Mouse (Mus musculus) liver, embryonic 16.5 days (tissue): ENCODE measurements at regions not wholly inside any gene's neighbourhood (a gene's known extent, or its start where the extent isn't known, plus 50 kb on each side); places are given as distances from the start of the nearest gene placed in this dataset.

Experiments
- ATAC-seq: fragments of 200-750 bp; cut with Nextera tagmentation; 2 replicates; pipeline ENCODE4 v1.8.0; 2017; ENCODE audit warnings: low read depth, mild to moderate bottlenecking, moderate number of reproducible peaks, moderate library complexity
- H3K27ac ChIP-seq: fragments of 300-500 bp; sonication (generic); 2 replicates; pipeline ENCODE4 v1.5.1; 2014; ENCODE audit warnings: mild to moderate bottlenecking, low read length
- H3K27me3 ChIP-seq: fragments of 300-500 bp; sonication (generic); 2 replicates; pipeline ENCODE4 v1.6.1; 2014; ENCODE audit warnings: low read depth, low read length, mixed read lengths; ENCODE audit not compliant: control insufficient read depth, insufficient read depth
- H3K36me3 ChIP-seq: fragments of 300-500 bp; sonication (generic); 2 replicates; pipeline ENCODE4 v1.6.1; 2014; ENCODE audit warnings: mild to moderate bottlenecking; ENCODE audit not compliant: control insufficient read depth, insufficient read depth
- H3K4me1 ChIP-seq: fragments of 300-500 bp; sonication (generic); 2 replicates; pipeline ENCODE4 v1.6.1; 2014; ENCODE audit warnings: low read depth, low read length, mixed read lengths; ENCODE audit not compliant: control insufficient read depth
- H3K4me2 ChIP-seq: fragments of 300-500 bp; sonication (generic); 2 replicates; pipeline ENCODE4 v1.6.1; 2014; ENCODE audit warnings: low read depth, low read length, mixed read lengths
- H3K4me3 ChIP-seq: fragments of 300-500 bp; sonication (generic); 2 replicates; pipeline ENCODE4 v1.5.1; 2014; ENCODE audit warnings: low read depth, mild to moderate bottlenecking, low read length
- H3K9ac ChIP-seq: fragments of 300-500 bp; sonication (generic); 2 replicates; pipeline ENCODE4 v1.6.1; 2014; ENCODE audit warnings: low read depth, low read length
- H3K9me3 ChIP-seq: fragments of 300-500 bp; sonication (generic); replicated peaks from 2 replicates; pipeline ENCODE4 v1.6.1; 2016; ENCODE audit warnings: low read length; ENCODE audit not compliant: control insufficient read depth
- WGBS: fragments of 180-500 bp; shearing (Covaris S2); extraction: QIAGEN DNeasy Blood & Tissue Kit; methylation state at CpG from one replicate; pipeline ENCODE4 v1.1.7; 2014; ENCODE audit not compliant: insufficient replicate concordance; 5-methylcytosine and 5-hydroxymethylcytosine counted together

GRCm38 (mm10) chr4:31601536-31601935 is 362.4 kb upstream of the Map3k7 start:
- H3K27ac ChIP-seq = no peak overlapping the region
- H3K9me3 ChIP-seq = no peaks in the 10 kb centered on the region
- H3K36me3 ChIP-seq = no peaks in the 10 kb centered on the region
- ATAC-seq = no peak
- H3K9ac ChIP-seq = no peak overlapping the region
- 62% methylated on average over 8 of the region's 8 CpGs for WGBS
- no peak overlapping the region for H3K4me2 ChIP-seq
- H3K27me3 ChIP-seq = no peaks in the 10 kb centered on the region
- H3K4me3 ChIP-seq = no peak overlapping the region
- H3K4me1 ChIP-seq = no peaks in the 10 kb centered on the region

GRCm38 (mm10) chr4:31603776-31604175 is 360.1 kb upstream of the Map3k7 start:
- no peak overlapping the region for H3K27ac ChIP-seq
- H3K9me3 ChIP-seq = no peaks in the 10 kb centered on the region
- no peaks in the 10 kb centered on the region for H3K36me3 ChIP-seq
- no peak overlapping the region for H3K4me3 ChIP-seq
- ATAC-seq = no peak
- no peaks in the 10 kb centered on the region for H3K27me3 ChIP-seq
- 80% methylated on average over 2 of the region's 2 CpGs for WGBS
- no peaks in the 10 kb centered on the region for H3K4me1 ChIP-seq
- H3K9ac ChIP-seq = no peak overlapping the region
- H3K4me2 ChIP-seq = no peak overlapping the region

GRCm38 (mm10) chr4:31608811-31609210 is 355.1 kb upstream of the Map3k7 start:
- Histone ChIP-seq H3K9ac (no peak overlapping the region), H3K4me1 (no peaks in the 10 kb centered on the region), H3K4me3 (no peak overlapping the region), H3K36me3 (no peaks in the 10 kb centered on the region), H3K9me3 (no peaks in the 10 kb centered on the region), H3K27ac (no peak overlapping the region), H3K27me3 (no peaks in the 10 kb centered on the region), H3K4me2 (no peak overlapping the region)
- ATAC-seq = no peak
- 58% methylated on average over 8 of the region's 8 CpGs for WGBS

GRCm38 (mm10) chr4:31609559-31609958 is 354.3 kb upstream of the Map3k7 start:
- Histone ChIP-seq H3K4me3 (no peak overlapping the region), H3K9me3 (no peaks in the 10 kb centered on the region), H3K36me3 (no peaks in the 10 kb centered on the region), H3K9ac (no peak overlapping the region), H3K4me2 (no peak overlapping the region), H3K27ac (no peak overlapping the region), H3K27me3 (no peaks in the 10 kb centered on the region), H3K4me1 (no peaks in the 10 kb centered on the region)
- WGBS = 66% methylated on average over 6 of the region's 6 CpGs
- no peak for ATAC-seq

GRCm38 (mm10) chr4:31612147-31612824 is 351.6 kb upstream of the Map3k7 start:
- H3K9me3 ChIP-seq = no peaks in the 10 kb centered on the region
- H3K9ac ChIP-seq = no peak overlapping the region
- H3K27ac ChIP-seq = no peak overlapping the region
- H3K4me3 ChIP-seq = no peak overlapping the region
- H3K4me1 ChIP-seq = no peaks in the 10 kb centered on the region
- 67% methylated on average over 8 of the region's 8 CpGs for WGBS
- no peaks in the 10 kb centered on the region for H3K27me3 ChIP-seq
- no peaks in the 10 kb centered on the region for H3K36me3 ChIP-seq
- no peak for ATAC-seq
- no peak overlapping the region for H3K4me2 ChIP-seq

GRCm38 (mm10) chr4:31612825-31613514 is 350.9 kb upstream of the Map3k7 start:
- Histone ChIP-seq H3K4me1 (no peaks in the 10 kb centered on the region), H3K36me3 (no peaks in the 10 kb centered on the region), H3K4me2 (no peak overlapping the region), H3K27ac (no peak overlapping the region), H3K4me3 (no peak overlapping the region), H3K27me3 (no peaks in the 10 kb centered on the region), H3K9me3 (no peaks in the 10 kb centered on the region), H3K9ac (no peak overlapping the region)
- ATAC-seq = no peak
- WGBS = 58% methylated on average over 9 of the region's 9 CpGs

GRCm38 (mm10) chr4:31617572-31617971 is 346.3 kb upstream of the Map3k7 start:
- H3K4me3 ChIP-seq = no peak overlapping the region
- WGBS = 63% methylated on average over 7 of the region's 7 CpGs

GRCm38 (mm10) chr4:31618026-31618425 is 345.9 kb upstream of the Map3k7 start:
- 52% methylated on average over 4 of the region's 4 CpGs for WGBS
- no peak overlapping the region for H3K4me3 ChIP-seq
- no peak overlapping the region for H3K27ac ChIP-seq
- no peak overlapping the region for H3K4me2 ChIP-seq
- no peaks in the 10 kb centered on the region for H3K27me3 ChIP-seq
- H3K9ac ChIP-seq = no peak overlapping the region
- no peaks in the 10 kb centered on the region for H3K4me1 ChIP-seq
- no peaks in the 10 kb centered on the region for H3K9me3 ChIP-seq
- no peak for ATAC-seq
- no peaks in the 10 kb centered on the region for H3K36me3 ChIP-seq

More at GRCm38 (mm10) chr4:31617572-31617971, 346.3 kb upstream of the Map3k7 start:
- H3K4me1 ChIP-seq = no peaks in the 10 kb centered on the region
- ATAC-seq = no peak
- H3K9me3 ChIP-seq = no peaks in the 10 kb centered on the region
- no peaks in the 10 kb centered on the region for H3K27me3 ChIP-seq
- H3K9ac ChIP-seq = no peak overlapping the region
- no peaks in the 10 kb centered on the region for H3K36me3 ChIP-seq
- no peak overlapping the region for H3K4me2 ChIP-seq
- H3K27ac ChIP-seq = no peak overlapping the region

GRCm38 (mm10) chr4:31621205-31621604 is 342.7 kb upstream of the Map3k7 start:
- no peak overlapping the region for H3K4me2 ChIP-seq
- no peak overlapping the region for H3K4me3 ChIP-seq
- H3K36me3 ChIP-seq = no peaks in the 10 kb centered on the region
- no peaks in the 10 kb centered on the region; the same call in 1 of the 2 replicates for H3K9me3 ChIP-seq
- H3K27ac ChIP-seq = no peak overlapping the region
- H3K4me1 ChIP-seq = no peaks in the 10 kb centered on the region
- WGBS = 82% methylated on average over 2 of the region's 2 CpGs
- no peaks in the 10 kb centered on the region for H3K27me3 ChIP-seq
- ATAC-seq = no peak
- H3K9ac ChIP-seq = no peak overlapping the region
